Mouse (Mus musculus): ENCODE data around the gene Col16a1.

DNA sequence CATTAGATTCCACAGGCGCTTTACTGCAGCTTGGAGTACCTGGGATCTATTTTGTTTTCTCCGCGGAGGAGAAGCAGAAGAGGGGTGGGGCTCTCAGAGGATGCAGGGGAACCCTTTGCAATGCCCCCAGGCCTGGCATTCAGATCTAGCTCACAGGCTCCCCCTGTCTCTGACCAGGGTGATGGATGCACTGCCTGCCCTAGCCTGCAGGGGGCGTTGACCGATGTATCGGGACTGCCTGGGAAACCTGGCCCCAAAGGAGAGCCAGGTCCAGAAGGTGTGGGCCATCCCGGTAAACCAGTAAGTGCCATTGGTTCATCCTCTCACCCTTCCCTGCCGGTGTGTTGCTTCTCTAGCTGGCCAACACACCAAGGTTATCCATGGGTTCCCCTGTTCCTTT is 19.2 kb downstream of the Col16a1 start:
- TF ChIP-seq CTCF (IDR thresholded peaks at IDR 0.05; ENCODE audit: borderline replicate concordance, insufficient read depth, low read length) (peak; percentile 76), POLR2A (IDR thresholded peaks at IDR 0.05; ENCODE audit: low read depth, low read length) (no peak)

Measured in embryonic fibroblast, embryonic 13.5 days (primary cell).